ENCODE assay signal across 9 mouse cellular contexts in genomic region chr1:39761211-39762024, GRCm38 (mm10). TPM values are rescaled to one million over a fixed set of nuclear protein-coding genes. Genes with fewer than 3 reads are reported as not detected.
DNase-seq lines count a peak whose midpoint lies in the region; ATAC-seq lines count a peak whose summit lies in the region.
"Had no signal": no experiment of that assay in that cellular context is flagged by ENCODE, and none has a peak within 500 bp of the region (broad histone marks: within the 10 kb centered on the region; RNA-seq: fewer than 3 reads in every experiment).

No protein-coding gene starts in this region.

- DNase-seq in WW6 (ENCODE audit: low read depth, low spot score) = peak; percentile 13
- DNase-seq in cerebellum, postnatal 36 days = peak; percentile 68
- DNase-seq in gastrocnemius, postnatal 25 days = peak; percentile 54
- peak; percentile 76 for DNase-seq in intestine, embryonic 14.5 days (ENCODE audit: low spot score)
- peak; percentile 8 to 65 for DNase-seq in left cerebral cortex, adult 9 months (ENCODE audit: low spot score in 2 of 2)
- DNase-seq in right cerebral cortex, adult 2 months (ENCODE audit: low spot score in 2 of 2) = peak; percentile 65 to 67

- 7% methylated on average over 22 of the region's 22 CpGs for WGBS in intestine, embryonic 14.5 days

- no peaks in the 10 kb centered on the region for H3K9me3 ChIP-seq in intestine, embryonic 14.5 days (ENCODE audit: control insufficient read depth, low read length)

- H3K4me3 ChIP-seq in intestine, embryonic 14.5 days (ENCODE audit: low read depth, low read length) = peak overlapping the region; percentile 17

- H3K9ac ChIP-seq in intestine, embryonic 14.5 days (ENCODE audit: low read length) = no peak overlapping the region

- no peaks in the 10 kb centered on the region for H3K36me3 ChIP-seq in intestine, embryonic 14.5 days (ENCODE audit: control insufficient read depth, insufficient read depth, low read length)

- H3K4me2 ChIP-seq in intestine, embryonic 14.5 days (ENCODE audit: low read length) = peak overlapping the region; percentile 47

- peak; percentile 70 for ATAC-seq in intestine, embryonic 14.5 days (replicated peaks; ENCODE audit: low FRiP score, low TSS enrichment, low read depth)
- peak; percentile 48 for ATAC-seq in megakaryocyte, adult 5-6 weeks (ENCODE audit: poor library complexity, severe bottlenecking)
- ATAC-seq in erythroid progenitor cell, adult 5-6 weeks (replicated peaks; ENCODE audit: low FRiP score, poor library complexity, severe bottlenecking) = no peak

- H3K27me3 ChIP-seq in intestine, embryonic 14.5 days (replicated peaks; ENCODE audit: control insufficient read depth, insufficient read depth, low read length) = no peaks in the 10 kb centered on the region

- H3K4me1 ChIP-seq in intestine, embryonic 14.5 days (replicated peaks; ENCODE audit: control insufficient read depth, insufficient read depth, low read length) = peaks cover 30% of the 10 kb centered on the region

- peak overlapping the region; percentile 91 for H3K27ac ChIP-seq in intestine, embryonic 14.5 days (ENCODE audit: low read depth)

RNA-seq across cellular contexts. Expression of gene Rfx8, which starts 40.6 kb away (rescaled TPM):
- total RNA-seq in gastrocnemius, postnatal 25 days (2021) = under 1 TPM in 1 of 2 experiments, not detected in 1; 0.18 TPM
- polyA plus RNA-seq in intestine, embryonic 14.5 days (2014; fragmentation: Nextera tagmentation; extraction: Ambion mirVana) = 0.26 TPM in 1 of 2 replicates, not detected in the other
- total RNA-seq in megakaryocyte, adult 5-6 weeks (2015) = not detected in 2 replicates
- not detected in 2 replicates for total RNA-seq in megakaryocyte, adult 5-6 weeks (2017)
- not detected in 2 replicates for total RNA-seq in erythroid progenitor cell, adult 5-6 weeks (2015; ENCODE audit: low replicate concordance)
- total RNA-seq in erythroid progenitor cell, adult 5-6 weeks (2017; ENCODE audit: low replicate concordance) = not detected in 2 replicates
- total RNA-seq: neutrophil, adult 5-6 weeks had no signal

RNA-seq across cellular contexts. Expression of gene Gm3646, which starts 43.7 kb away (rescaled TPM):
- 1 to 10 TPM in 1 of 2 experiments, not detected in 1; 1.7 TPM for total RNA-seq in gastrocnemius, postnatal 25 days (2021)
- polyA plus RNA-seq in intestine, embryonic 14.5 days (2014; fragmentation: Nextera tagmentation; extraction: Ambion mirVana) = not detected in 2 replicates
- total RNA-seq in megakaryocyte, adult 5-6 weeks (2015) = not detected in 2 replicates
- not detected in 2 replicates for total RNA-seq in megakaryocyte, adult 5-6 weeks (2017)
- not detected in 2 replicates for total RNA-seq in erythroid progenitor cell, adult 5-6 weeks (2015; ENCODE audit: low replicate concordance)
- total RNA-seq in erythroid progenitor cell, adult 5-6 weeks (2017; ENCODE audit: low replicate concordance) = not detected in 2 replicates
- total RNA-seq: neutrophil, adult 5-6 weeks had no signal

Comparison
In these comparisons a context has a peak if more than half of its experiments do, and no peak if none do; other contexts are left out.
1. DNase-seq: peak in every context shown above with its lines; median percentile 76 in intestine, embryonic 14.5 days; 68 in cerebellum, postnatal 36 days; 66 in right cerebral cortex, adult 2 months; 54 in gastrocnemius, postnatal 25 days; 36 in left cerebral cortex, adult 9 months; 13 in WW6.